Mouse (Mus musculus) intestine, embryonic 16.5 days (tissue): ENCODE measurements around the gene Fah. TPM values are rescaled to one million over a fixed set of nuclear protein-coding genes. Genes with fewer than 3 reads are reported as not detected.
A peak's percentile ranks its signal among the peaks of the same experiment; 100 is the strongest.

Experiments
- ATAC-seq: fragments of 200-750 bp; cut with Nextera tagmentation; 2 replicates; pipeline ENCODE4 v1.8.0; 2017; ENCODE audit warnings: moderate TSS enrichment, moderate library complexity
- H3K27ac ChIP-seq: fragments of 300-500 bp; sonication (generic); 2 replicates; pipeline ENCODE4 v1.5.1; 2014; ENCODE audit warnings: mild to moderate bottlenecking, low read length
- H3K27me3 ChIP-seq: fragments of 300-500 bp; sonication (generic); replicated peaks from 2 replicates; pipeline ENCODE4 v1.6.1; 2014; ENCODE audit warnings: low read length, control low read depth, mixed read lengths; ENCODE audit not compliant: control insufficient read depth, insufficient read depth
- H3K36me3 ChIP-seq: fragments of 300-500 bp; sonication (generic); 2 replicates; pipeline ENCODE4 v1.6.1; 2014; ENCODE audit warnings: low read length, control low read depth; ENCODE audit not compliant: control insufficient read depth, insufficient read depth
- H3K4me1 ChIP-seq: fragments of 300-500 bp; sonication (generic); 2 replicates; pipeline ENCODE4 v1.6.1; 2014; ENCODE audit warnings: low read length, control low read depth, mixed read lengths; ENCODE audit not compliant: control insufficient read depth, insufficient read depth
- H3K4me2 ChIP-seq: fragments of 300-500 bp; sonication (generic); 2 replicates; pipeline ENCODE4 v1.6.1; 2014; ENCODE audit warnings: low read depth, low read length, control low read depth
- H3K4me3 ChIP-seq: fragments of 300-500 bp; sonication (generic); 2 replicates; pipeline ENCODE4 v1.5.1; 2014; ENCODE audit warnings: mild to moderate bottlenecking, low read length
- H3K9ac ChIP-seq: fragments of 300-500 bp; sonication (generic); 2 replicates; pipeline ENCODE4 v1.6.1; 2014; ENCODE audit warnings: low read depth, low read length
- H3K9me3 ChIP-seq: fragments of 300-500 bp; sonication (generic); 2 replicates; pipeline ENCODE4 v1.6.1; 2016; ENCODE audit warnings: low read length, control low read depth; ENCODE audit not compliant: control insufficient read depth
- WGBS: fragments of 180-500 bp; shearing (Covaris S2); extraction: QIAGEN DNeasy Blood & Tissue Kit; methylation state at CpG from one replicate; pipeline ENCODE4 v1.1.7; 2014; 5-methylcytosine and 5-hydroxymethylcytosine counted together
- polyA plus RNA-seq: library from polyadenylated mRNA; unstranded; fragments of >200 nt; fragmentation: Nextera tagmentation; extraction: Ambion mirVana; gene quantifications from 2 replicates; pipeline ENCODE4 v1.2.1, GENCODE M21; 2015

Fah gene
- 17.3 and 17.7 TPM in 2 replicates for polyA plus RNA-seq

GRCm38 (mm10) chr7:84606293-84606749, at the start of gene Fah:
Gene Fah, minus strand, starts transcription at chr7:84606722.
- Histone ChIP-seq H3K27ac (no peak within 1 kb of the TSS), H3K9ac (peak within 1 kb of the TSS; percentile 62), H3K27me3 (no peaks in the 10 kb centered on the region), H3K36me3 (no peaks in the 10 kb centered on the region), H3K4me2 (peak within 1 kb of the TSS; percentile 96), H3K4me3 (peak within 1 kb of the TSS; percentile 67), H3K9me3 (no peaks in the 10 kb centered on the region), H3K4me1 (0 out of 2 replicates have a peak, but pooled peaks cover 7% of the 10 kb centered on the region)
- no peak; the same call in 1 of the 2 replicates for ATAC-seq
- WGBS = 4% methylated on average over 10 of the region's 10 CpGs

GRCm38 (mm10) chr7:84652740-84653139, 46.2 kb upstream of the Fah start:
- WGBS = 63% methylated on average over 2 of the region's 2 CpGs
- no peak overlapping the region for H3K4me2 ChIP-seq
- no peak overlapping the region for H3K27ac ChIP-seq
- no peaks in the 10 kb centered on the region for H3K36me3 ChIP-seq
- no peak for ATAC-seq
- H3K9me3 ChIP-seq = no peaks in the 10 kb centered on the region
- H3K4me3 ChIP-seq = no peak overlapping the region
- H3K27me3 ChIP-seq = no peaks in the 10 kb centered on the region
- H3K4me1 ChIP-seq = peaks cover 13% of the 10 kb centered on the region
- no peak overlapping the region for H3K9ac ChIP-seq

DNA sequence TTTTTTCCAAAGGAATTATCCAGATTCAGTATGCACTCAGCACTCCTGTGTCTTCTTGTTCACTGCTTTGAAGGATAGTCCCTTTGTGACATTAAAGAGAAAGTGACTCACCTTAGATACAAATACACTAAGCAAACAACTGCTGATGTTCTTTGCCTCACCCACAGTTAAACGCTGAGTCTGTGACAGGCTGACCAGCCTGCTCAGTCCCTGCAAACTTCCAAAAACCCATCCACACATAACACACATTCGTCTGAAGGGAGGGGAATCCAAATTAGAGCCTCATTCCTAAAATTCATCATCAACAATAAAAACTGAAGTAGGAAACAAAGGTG, 45.4 kb upstream of the Fah start:
- Histone ChIP-seq H3K36me3 (no peaks in the 10 kb centered on the region), H3K4me3 (no peak overlapping the region), H3K4me1 (peaks cover 13% of the 10 kb centered on the region), H3K4me2 (no peak overlapping the region), H3K27ac (no peak overlapping the region), H3K9ac (no peak overlapping the region), H3K9me3 (no peaks in the 10 kb centered on the region), H3K27me3 (no peaks in the 10 kb centered on the region)
- no peak for ATAC-seq
- 60% methylated on average over 2 of the region's 2 CpGs for WGBS

DNA sequence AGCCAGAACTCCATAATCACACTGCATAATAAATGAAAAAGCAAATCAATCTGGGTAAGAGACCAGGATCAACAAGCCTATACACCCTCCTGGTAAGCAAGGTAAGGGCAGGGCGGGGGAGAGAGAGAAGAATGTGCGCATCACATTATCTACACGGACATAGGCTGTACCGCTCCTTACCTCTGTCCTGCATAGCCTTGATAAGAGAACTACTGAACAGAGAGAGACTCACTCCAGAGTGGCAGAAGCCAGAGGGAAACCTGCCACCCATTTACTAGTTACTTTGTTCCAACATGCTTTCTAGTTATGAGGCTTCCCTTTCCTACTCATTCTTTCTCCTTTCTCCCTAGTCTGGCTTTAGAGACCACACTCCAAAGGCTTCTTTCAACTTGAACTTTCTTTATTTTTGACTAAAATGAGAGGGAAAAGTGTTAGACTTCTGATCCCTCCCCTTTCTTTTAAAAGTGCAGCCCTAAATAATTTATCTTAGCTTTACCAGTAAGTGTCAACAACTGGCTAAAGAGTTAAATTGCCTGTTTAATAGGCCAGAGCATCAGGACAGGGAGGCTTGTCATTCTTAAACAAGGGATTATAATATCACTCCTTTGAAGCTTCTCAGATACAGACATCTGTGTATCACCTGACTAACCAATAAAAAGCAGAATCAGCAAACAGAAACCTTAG, 44.9 kb upstream of the Fah start:
- peaks cover 13% of the 10 kb centered on the region for H3K4me1 ChIP-seq
- no peaks in the 10 kb centered on the region for H3K9me3 ChIP-seq
- whole genome bisulfite sequencing = 77% methylated on average over 4 of the region's 4 CpGs
- no peak overlapping the region for H3K27ac ChIP-seq
- H3K9ac ChIP-seq = no peak overlapping the region
- no peaks in the 10 kb centered on the region for H3K27me3 ChIP-seq
- no peak overlapping the region for H3K4me2 ChIP-seq
- no peaks in the 10 kb centered on the region for H3K36me3 ChIP-seq
- no peak overlapping the region for H3K4me3 ChIP-seq
- ATAC-seq = peak; percentile 91

DNA sequence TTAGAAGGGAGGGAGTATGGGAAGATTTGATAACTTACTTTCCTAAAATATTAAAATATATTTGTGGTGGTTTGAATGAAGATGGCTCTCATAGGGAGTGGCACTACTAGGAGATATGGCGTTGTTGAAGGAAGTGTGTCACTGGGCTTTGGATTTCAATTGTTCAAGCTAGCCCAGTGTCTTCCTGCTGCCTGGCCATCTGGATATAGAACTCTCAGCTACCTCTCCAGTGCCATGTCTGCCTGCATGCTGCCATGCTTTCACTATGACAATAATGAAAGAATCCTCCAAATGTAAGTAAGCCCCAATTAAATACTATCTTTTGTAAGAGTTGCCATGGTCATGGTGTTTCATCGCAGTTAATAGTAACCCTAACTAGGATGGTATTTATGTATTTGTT, 42.5 kb upstream of the Fah start:
- ATAC-seq = no peak
- Histone ChIP-seq H3K4me2 (no peak overlapping the region), H3K9ac (no peak overlapping the region), H3K36me3 (no peaks in the 10 kb centered on the region), H3K27me3 (no peaks in the 10 kb centered on the region), H3K4me3 (no peak overlapping the region), H3K4me1 (peaks cover 10% of the 10 kb centered on the region), H3K27ac (no peak overlapping the region), H3K9me3 (no peaks in the 10 kb centered on the region)
- WGBS = 93% methylated on average over 2 of the region's 2 CpGs

DNA sequence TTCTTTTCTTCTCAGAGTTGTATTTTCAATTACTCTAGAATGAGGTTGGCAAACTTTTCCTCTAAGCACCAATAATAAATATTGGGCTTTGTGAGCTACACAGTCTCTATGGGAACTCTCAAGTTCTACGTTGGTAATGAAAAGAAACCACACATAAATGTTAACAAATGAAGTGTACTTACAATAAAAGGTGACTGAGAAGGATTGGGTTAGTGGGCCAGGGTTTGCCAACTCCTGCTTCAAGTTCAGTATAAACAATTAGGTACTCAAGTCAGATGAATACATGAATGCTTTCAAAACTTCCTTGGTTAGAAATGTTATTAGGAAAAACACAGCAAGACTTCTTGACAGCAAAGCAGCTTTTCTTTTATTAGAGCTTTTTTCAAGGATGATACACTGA, 39.7 kb upstream of the Fah start:
- Histone ChIP-seq H3K27ac (no peak overlapping the region), H3K4me3 (no peak overlapping the region), H3K4me2 (no peak overlapping the region), H3K27me3 (no peaks in the 10 kb centered on the region), H3K9me3 (no peaks in the 10 kb centered on the region), H3K9ac (no peak overlapping the region), H3K4me1 (no peaks in the 10 kb centered on the region; the same call in 1 of the 2 replicates), H3K36me3 (no peaks in the 10 kb centered on the region)
- no peak for ATAC-seq
- whole genome bisulfite sequencing = 66% methylated on average over 1 of the region's 1 CpGs

DNA sequence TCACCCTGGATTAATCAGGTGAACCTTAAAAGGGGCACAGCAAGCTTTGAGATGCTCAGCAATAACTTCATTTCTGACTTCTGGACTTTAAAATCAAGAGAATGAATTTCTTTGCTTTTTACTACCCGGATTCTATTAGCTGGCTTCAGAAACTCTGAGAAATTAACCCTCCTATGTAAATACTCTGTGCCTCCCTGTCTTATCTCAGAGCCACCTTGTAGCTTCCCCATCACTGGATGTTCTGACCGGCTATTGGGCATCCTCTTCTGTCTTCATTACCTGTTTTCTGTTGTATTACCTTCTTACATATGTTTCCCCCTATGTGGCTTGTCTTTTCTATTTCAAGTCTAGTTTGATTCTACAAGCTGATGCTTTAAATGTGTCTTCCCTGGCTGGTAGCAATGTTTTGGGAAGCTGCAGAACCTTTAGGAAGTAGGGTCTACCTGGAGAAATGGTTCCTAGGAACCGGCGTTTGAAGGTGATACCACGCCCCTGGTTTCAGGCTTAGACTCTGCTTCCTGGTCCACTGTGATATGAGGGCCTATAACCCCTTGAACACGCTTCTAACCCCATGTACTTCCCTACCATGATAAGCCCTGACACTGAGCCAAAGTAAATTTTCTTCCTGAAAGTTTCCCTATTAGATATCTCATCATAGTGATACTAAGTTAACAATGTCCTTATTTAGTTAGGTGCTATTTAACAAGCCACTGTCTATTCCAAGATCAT, 36.9 kb upstream of the Fah start:
- H3K9me3 ChIP-seq = no peaks in the 10 kb centered on the region
- WGBS = 77% methylated on average over 6 of the region's 6 CpGs

GRCm38 (mm10) chr7:84642159-84642928, 35.8 kb upstream of the Fah start:
- Histone ChIP-seq H3K36me3 (no peaks in the 10 kb centered on the region), H3K9me3 (no peaks in the 10 kb centered on the region), H3K4me2 (no peak overlapping the region), H3K4me3 (no peak overlapping the region), H3K27ac (no peak overlapping the region), H3K4me1 (no peaks in the 10 kb centered on the region), H3K27me3 (no peaks in the 10 kb centered on the region), H3K9ac (no peak overlapping the region)
- WGBS = 83% methylated on average over 6 of the region's 6 CpGs
- ATAC-seq = no peak

More for the DNA sequence above, 36.9 kb upstream of the Fah start:
- H3K9ac ChIP-seq = no peak overlapping the region
- no peaks in the 10 kb centered on the region for H3K27me3 ChIP-seq
- no peak overlapping the region for H3K27ac ChIP-seq
- no peaks in the 10 kb centered on the region for H3K36me3 ChIP-seq
- ATAC-seq = peak; percentile 75
- H3K4me3 ChIP-seq = no peak overlapping the region
- H3K4me1 ChIP-seq = no peaks in the 10 kb centered on the region
- H3K4me2 ChIP-seq = no peak overlapping the region

- H3K27me3 ChIP-seq = no peaks in the 10 kb centered on the region
- no peak for ATAC-seq
- no peak overlapping the region for H3K9ac ChIP-seq
- no peaks in the 10 kb centered on the region for H3K4me1 ChIP-seq
- H3K4me2 ChIP-seq = no peak overlapping the region
- H3K36me3 ChIP-seq = 0 out of 2 replicates have a peak, but pooled peaks cover 2% of the 10 kb centered on the region
- H3K9me3 ChIP-seq = no peaks in the 10 kb centered on the region
- no peak overlapping the region for H3K27ac ChIP-seq
- no peak overlapping the region for H3K4me3 ChIP-seq
These were observed 30.4 kb upstream of the Fah start for GRCm38 (mm10) chr7:84636939-84637338.
